Mouse (Mus musculus): ENCODE results near the gene Paqr9.

DNA sequence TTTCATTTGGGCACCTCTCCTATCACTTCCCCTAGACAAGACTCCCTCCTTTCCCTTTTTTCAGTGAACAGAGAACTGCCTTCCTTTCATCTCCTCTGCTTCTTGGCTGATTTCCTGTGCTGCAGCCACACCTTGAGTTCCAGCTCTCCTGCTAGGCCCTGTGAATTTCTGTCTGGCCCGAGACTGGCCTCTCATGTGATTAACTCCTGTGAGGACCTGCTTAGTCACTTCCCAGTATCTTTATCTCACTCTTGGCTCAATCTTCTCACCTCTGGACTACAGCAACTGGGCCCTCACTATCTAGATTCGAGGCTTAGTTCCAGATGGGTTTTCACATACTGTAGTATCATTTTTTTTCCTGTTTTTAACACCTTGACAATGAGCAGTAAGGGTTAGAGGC is 31.8 kb upstream of the Paqr9 start:
- TF ChIP-seq CTCF (IDR thresholded peaks at IDR 0.05; ENCODE audit: borderline replicate concordance, insufficient read depth, low read depth, low read length) (no peak), POLR2A (IDR thresholded peaks at IDR 0.05; ENCODE audit: borderline replicate concordance, insufficient read depth, low read length) (no peak)
